In the genomic region with DNA sequence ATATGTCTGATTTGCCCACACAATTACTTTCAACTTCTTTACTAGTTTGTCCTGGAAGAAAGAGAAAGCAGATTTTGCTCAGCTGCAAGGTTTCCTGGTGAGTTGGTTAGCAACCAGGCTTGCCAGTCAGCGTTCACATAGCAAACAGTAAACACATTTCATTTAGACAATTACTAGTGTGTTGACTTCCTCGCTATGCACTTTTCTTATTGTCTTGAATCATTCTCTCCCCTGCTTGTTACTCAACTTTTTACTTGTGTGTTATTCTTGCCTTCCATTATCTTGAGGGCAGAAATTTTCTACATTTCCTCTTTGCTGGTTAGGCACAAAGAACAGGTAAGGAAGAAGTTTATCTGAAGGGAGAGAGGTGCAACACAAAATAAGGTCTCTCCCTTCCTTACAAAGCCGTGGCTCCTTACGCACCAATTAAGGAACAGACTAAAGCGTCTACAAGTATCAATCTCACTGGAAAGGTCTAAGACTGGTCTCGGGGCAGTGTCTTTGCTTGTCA, we compare ENCODE assay signal across 8 mouse cellular contexts. TPM values are rescaled to one million over a fixed set of nuclear protein-coding genes. Genes with fewer than 3 reads are reported as not detected.
A peak's percentile ranks its signal among the peaks of the same experiment; 100 is the strongest.
DNase-seq lines count a peak whose midpoint lies in the region; ATAC-seq and TF ChIP-seq lines count a peak whose summit lies in the region.

No protein-coding gene starts in this region.

- no peak for TF ChIP-seq POLR2A in brain, embryonic 14.5 days (IDR thresholded peaks at IDR 0.05; ENCODE audit: borderline replicate concordance, extremely low read depth, insufficient read depth, insufficient read length, poor library complexity, severe bottlenecking)

- ATAC-seq in lung, embryonic 14.5 days (ENCODE audit: insufficient read depth) = no peak
- no peak for ATAC-seq in hindbrain, embryonic 11.5 days (ENCODE audit: low FRiP score)
- no peak for ATAC-seq in midbrain, embryonic 12.5 days (ENCODE audit: low FRiP score, low read depth)

- no peaks in the 10 kb centered on the region for H3K36me3 ChIP-seq in lung, embryonic 14.5 days (ENCODE audit: insufficient read depth)
- no peaks in the 10 kb centered on the region for H3K36me3 ChIP-seq in hindbrain, embryonic 11.5 days (ENCODE audit: control insufficient read depth, insufficient read depth, low read length)
- no peaks in the 10 kb centered on the region for H3K36me3 ChIP-seq in midbrain, embryonic 12.5 days

- no peaks in the 10 kb centered on the region for H3K9me3 ChIP-seq in lung, embryonic 14.5 days (ENCODE audit: low read depth, low read length)
- no peaks in the 10 kb centered on the region for H3K9me3 ChIP-seq in hindbrain, embryonic 11.5 days (ENCODE audit: control insufficient read depth, low read length)
- H3K9me3 ChIP-seq in midbrain, embryonic 12.5 days = no peaks in the 10 kb centered on the region

- TF ChIP-seq CTCF in lung, embryonic 14.5 days (IDR thresholded peaks at IDR 0.05; ENCODE audit: low read depth) = no peak
- no peak for TF ChIP-seq CTCF in brain, embryonic 14.5 days (IDR thresholded peaks at IDR 0.05; ENCODE audit: borderline replicate concordance, extremely low read depth, insufficient read depth, insufficient read length)

- H3K4me3 ChIP-seq in lung, embryonic 14.5 days (ENCODE audit: low read depth, low read length) = peak overlapping the region; percentile 74
- peak overlapping the region; percentile 53 for H3K4me3 ChIP-seq in hindbrain, embryonic 11.5 days (ENCODE audit: low read depth, low read length)
- H3K4me3 ChIP-seq in midbrain, embryonic 12.5 days = peak overlapping the region; percentile 91

- WGBS in lung, embryonic 14.5 days = 1% methylated on average over 6 of the region's 6 CpGs
- under 1% methylated on average over 6 of the region's 6 CpGs for WGBS in hindbrain, embryonic 11.5 days
- WGBS in midbrain, embryonic 12.5 days = under 1% methylated on average over 6 of the region's 6 CpGs

- peaks cover 9% of the 10 kb centered on the region for H3K4me1 ChIP-seq in lung, embryonic 14.5 days (ENCODE audit: insufficient read depth)
- peaks cover 2% of the 10 kb centered on the region; the same call in 1 of the 2 replicates for H3K4me1 ChIP-seq in hindbrain, embryonic 11.5 days (replicated peaks; ENCODE audit: control insufficient read depth, insufficient read depth, low read length)
- peaks cover 27% of the 10 kb centered on the region for H3K4me1 ChIP-seq in midbrain, embryonic 12.5 days

- peak overlapping the region; percentile 97 for H3K27ac ChIP-seq in lung, embryonic 14.5 days (ENCODE audit: low read depth)
- peak overlapping the region; percentile 97 for H3K27ac ChIP-seq in hindbrain, embryonic 11.5 days (ENCODE audit: low read depth, low read length)
- peak overlapping the region; percentile 100 for H3K27ac ChIP-seq in midbrain, embryonic 12.5 days (replicated peaks)

- DNase-seq in lung, embryonic 14.5 days = peak; percentile 24
- DNase-seq in lung, adult 18-20 months = no peak
- DNase-seq in brain, embryonic 14.5 days (ENCODE audit: low read depth) = peak; percentile 63
- no peak for DNase-seq in hindbrain, embryonic 11.5 days (ENCODE audit: low spot score)
- DNase-seq in gastrocnemius, adult 8-10 months (ENCODE audit: low spot score in 2 of 2) = no peak
- no peak for DNase-seq in ovary, postnatal 14 days (ENCODE audit: low spot score)
- DNase-seq in right cerebral cortex, postnatal 25 days = no peak

- no peaks in the 10 kb centered on the region for H3K27me3 ChIP-seq in lung, embryonic 14.5 days (ENCODE audit: insufficient read depth, low read length)
- no peaks in the 10 kb centered on the region for H3K27me3 ChIP-seq in hindbrain, embryonic 11.5 days (ENCODE audit: control insufficient read depth, insufficient read depth, low read length)
- no peaks in the 10 kb centered on the region for H3K27me3 ChIP-seq in midbrain, embryonic 12.5 days

- peak overlapping the region; percentile 67 for H3K9ac ChIP-seq in lung, embryonic 14.5 days
- peak overlapping the region; percentile 75 for H3K9ac ChIP-seq in hindbrain, embryonic 11.5 days (ENCODE audit: low read depth, low read length)
- H3K9ac ChIP-seq in midbrain, embryonic 12.5 days (replicated peaks) = peak overlapping the region; percentile 80

- H3K4me2 ChIP-seq in lung, embryonic 14.5 days = peak overlapping the region; percentile 88
- peak overlapping the region; percentile 51 for H3K4me2 ChIP-seq in hindbrain, embryonic 11.5 days (replicated peaks; ENCODE audit: low read depth, low read length)
- peak overlapping the region; percentile 65 for H3K4me2 ChIP-seq in midbrain, embryonic 12.5 days (replicated peaks)

RNA-seq across cellular contexts. Expression of a gene that starts 1.1 kb away (rescaled TPM):
- 2.1 and 3.0 TPM in 2 replicates for polyA plus RNA-seq in lung, embryonic 14.5 days (2014; fragmentation: Nextera tagmentation; extraction: Ambion mirVana)
- polyA plus RNA-seq in brain, embryonic 14.5 days (2012; rRNA removed) = 55.5 and 56.4 TPM in 2 replicates
- 9.4 and 20.0 TPM in 2 replicates for polyA plus RNA-seq in hindbrain, embryonic 11.5 days (2014; fragmentation: Nextera tagmentation; extraction: Ambion mirVana)
- polyA plus RNA-seq in midbrain, embryonic 12.5 days (2016; fragmentation: Nextera tagmentation; extraction: Ambion mirVana) = 11.7 and 11.9 TPM in 2 replicates
- 100 to 1,000 TPM; 113 to 163 (median 126) TPM for total RNA-seq in gastrocnemius, adult 8-10 months (2022)

Comparison
In these comparisons a context has a peak if more than half of its experiments do, and no peak if none do; other contexts are left out.
1. DNase-seq: peak in lung, embryonic 14.5 days (single experiment) and brain, embryonic 14.5 days (single experiment); none in lung, adult 18-20 months (0 of 2), hindbrain, embryonic 11.5 days (single experiment), gastrocnemius, adult 8-10 months (0 of 2), ovary, postnatal 14 days (single experiment) and right cerebral cortex, postnatal 25 days (single experiment).
2. Peak in every context shown above with its lines, with median percentiles within 50 percentile points of each other: H3K27ac ChIP-seq, H3K4me2 ChIP-seq, H3K4me3 ChIP-seq and H3K9ac ChIP-seq.